Mouse (Mus musculus): ENCODE data around the gene Stk11ip. TPM values are rescaled to one million over a fixed set of nuclear protein-coding genes. Genes with fewer than 3 reads are reported as not detected.

The Stk11ip gene
- total RNA-seq, 2 experiments from 2014 or later: 10.3 to 13.9 TPM

GRCm38 (mm10) chr1:75533325-75534252 lies 12.3 kb downstream of the Stk11ip start:
- intact Hi-C loops (cut with DNase I): no loop called here
- DNase-seq: no peak

- intact Hi-C loops (cut with DNase I): no loop called here
- DNase-seq: no peak
These were observed 16.3 kb downstream of the Stk11ip start for GRCm38 (mm10) chr1:75537587-75537986.

DNA sequence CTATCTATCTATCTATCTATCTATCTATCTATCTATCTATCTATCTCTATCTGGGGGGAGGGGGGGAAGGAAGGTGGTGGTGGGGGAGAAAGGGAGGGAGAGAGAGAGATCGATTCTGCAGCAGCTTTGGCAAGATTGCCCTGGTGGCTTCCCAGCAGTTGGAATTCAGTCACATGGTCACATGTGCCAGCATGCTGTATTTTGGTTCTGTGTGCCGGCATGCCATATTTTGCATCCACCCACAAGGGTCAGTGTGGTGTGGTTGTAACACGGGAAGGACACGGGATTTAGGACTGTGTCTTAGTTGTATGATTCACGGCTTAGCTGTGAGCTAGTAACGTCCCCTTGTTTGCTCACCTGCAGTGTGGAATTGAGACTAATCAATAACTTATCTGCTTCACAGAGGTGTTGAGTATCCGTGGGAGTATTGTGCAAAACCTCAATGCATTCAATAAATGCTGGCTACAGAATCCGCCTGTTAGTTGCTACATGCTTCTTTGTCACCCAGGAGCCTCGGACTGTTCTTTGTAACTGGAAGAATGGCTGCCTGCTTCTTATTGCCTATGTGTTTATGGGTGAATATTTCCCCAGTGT lies 17.4 kb downstream of the Stk11ip start:
- intact Hi-C loops (cut with DNase I): no loop called here
- no peak for DNase-seq

GRCm38 (mm10) chr1:75541496-75541895 lies 20.2 kb downstream of the Stk11ip start:
- intact Hi-C loops (cut with DNase I): no loop called here
- DNase-seq: no peak

GRCm38 (mm10) chr1:75544351-75544750 lies 23.0 kb downstream of the Stk11ip start:
- intact Hi-C loops (cut with DNase I): no loop called here
- no peak for DNase-seq

- DNase-seq: peak; percentile 77
- intact Hi-C loops (cut with DNase I): no loop called here
These were observed 24.9 kb downstream of the Stk11ip start, which contains the start of gene Slc4a3 for GRCm38 (mm10) chr1:75545965-75546956. Gene Slc4a3 (plus strand): TSS chr1:75546266.

- no peak for DNase-seq
- intact Hi-C loops (cut with DNase I): no loop called here
These were observed 26.0 kb downstream of the Stk11ip start for GRCm38 (mm10) chr1:75547351-75547750.

- intact Hi-C loops (cut with DNase I): no loop called here
- no peak for DNase-seq
These were observed 26.8 kb downstream of the Stk11ip start for GRCm38 (mm10) chr1:75548083-75548482.

GRCm38 (mm10) chr1:75548871-75549270 lies 27.5 kb downstream of the Stk11ip start:
- intact Hi-C loops (cut with DNase I): no loop called here
- DNase-seq: no peak

DNA sequence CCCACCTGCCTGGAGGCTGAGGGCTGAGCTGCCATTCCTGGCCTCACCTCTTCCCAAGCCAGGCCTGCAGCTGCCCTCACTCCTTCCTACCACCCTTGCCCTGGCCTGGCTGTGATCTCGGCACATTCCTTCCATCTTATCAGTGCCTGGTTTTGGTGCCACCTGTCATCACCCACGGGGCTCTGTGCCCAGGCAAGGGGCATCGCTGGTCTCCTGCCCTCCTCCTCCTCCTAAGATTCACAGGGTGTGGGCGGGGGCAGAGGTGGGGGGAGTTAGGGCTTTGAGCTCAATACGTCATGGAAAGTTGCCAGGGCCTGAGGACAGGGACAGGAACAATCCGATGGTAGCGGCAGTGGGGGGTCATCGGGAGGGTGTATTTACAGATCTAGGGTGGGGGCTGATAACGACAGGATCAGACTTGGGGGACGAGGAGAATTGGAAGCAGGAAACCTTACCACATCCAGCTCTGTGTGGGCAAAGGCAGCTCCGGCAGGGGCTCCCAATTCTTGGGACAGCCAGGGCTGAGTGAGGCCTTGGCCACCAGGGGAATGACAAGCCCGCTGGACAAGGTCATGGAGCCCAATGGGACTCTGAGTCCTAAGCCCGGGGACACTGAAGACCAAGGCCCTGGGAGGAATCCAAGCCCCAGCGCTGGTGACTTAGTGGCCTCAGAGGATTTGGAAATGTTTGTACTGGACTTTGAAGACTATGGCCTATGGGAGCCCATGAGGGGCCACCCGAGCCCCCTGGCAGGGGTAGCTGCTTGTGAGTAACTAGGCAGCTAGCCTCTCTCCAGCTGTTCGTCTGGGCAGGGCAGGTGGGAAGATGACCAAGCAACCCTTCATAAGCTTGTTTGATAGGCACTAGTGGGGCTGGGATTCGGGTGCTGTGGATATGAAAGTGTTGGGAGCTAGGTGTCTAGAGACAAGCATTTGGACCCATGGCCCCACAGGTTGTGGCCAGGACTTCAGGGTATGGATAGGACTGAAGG lies 28.3 kb downstream of the Stk11ip start:
- intact Hi-C loops (cut with DNase I): no loop called here
- peak; percentile 67 to 78 for DNase-seq

DNA sequence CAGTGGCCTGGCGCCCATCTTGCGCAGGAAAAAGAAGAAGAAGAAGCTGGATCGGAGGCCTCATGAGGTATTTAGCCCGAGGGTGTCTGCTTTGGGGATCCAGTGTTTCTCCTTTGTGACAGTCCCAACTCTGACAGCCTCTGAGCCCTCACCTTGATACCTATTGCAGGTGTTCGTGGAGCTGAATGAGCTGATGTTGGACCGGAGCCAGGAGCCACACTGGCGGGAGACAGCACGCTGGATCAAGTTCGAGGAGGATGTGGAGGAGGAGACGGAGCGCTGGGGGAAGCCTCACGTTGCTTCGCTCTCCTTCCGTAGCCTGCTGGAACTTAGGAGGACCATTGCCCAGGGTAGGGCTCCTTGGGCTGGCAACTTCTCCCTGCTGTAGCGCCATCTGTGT lies 29.3 kb downstream of the Stk11ip start:
- intact Hi-C loops (cut with DNase I): no loop called here
- no peak for DNase-seq

GRCm38 (mm10) chr1:75555680-75556079 lies 34.4 kb downstream of the Stk11ip start:
- DNase-seq: no peak
- intact Hi-C loops (cut with DNase I): loop anchor here (5.0 kb wide), 2 partner anchors 42 to 58 kb away; no protein-coding TSS in a partner anchor

GRCm38 (mm10) chr1:75556143-75556781 lies 34.9 kb downstream of the Stk11ip start:
- intact Hi-C loops (cut with DNase I): loop anchor here (5.0 kb wide), 2 partner anchors 41 to 59 kb away; no protein-coding TSS in a partner anchor
- no peak for DNase-seq

GRCm38 (mm10) chr1:75557041-75557440 lies 35.7 kb downstream of the Stk11ip start:
- intact Hi-C loops (cut with DNase I): loop anchor here (5.0 kb wide), 2 partner anchors 40 to 60 kb away; no protein-coding TSS in a partner anchor
- no peak for DNase-seq

- DNase-seq: no peak
- intact Hi-C loops (cut with DNase I): loop anchor here (1.0 to 5.0 kb wide), 3 partner anchors 39 to 81 kb away; no protein-coding TSS in a partner anchor
These were observed 37.3 kb downstream of the Stk11ip start for GRCm38 (mm10) chr1:75558388-75559178.

DNA sequence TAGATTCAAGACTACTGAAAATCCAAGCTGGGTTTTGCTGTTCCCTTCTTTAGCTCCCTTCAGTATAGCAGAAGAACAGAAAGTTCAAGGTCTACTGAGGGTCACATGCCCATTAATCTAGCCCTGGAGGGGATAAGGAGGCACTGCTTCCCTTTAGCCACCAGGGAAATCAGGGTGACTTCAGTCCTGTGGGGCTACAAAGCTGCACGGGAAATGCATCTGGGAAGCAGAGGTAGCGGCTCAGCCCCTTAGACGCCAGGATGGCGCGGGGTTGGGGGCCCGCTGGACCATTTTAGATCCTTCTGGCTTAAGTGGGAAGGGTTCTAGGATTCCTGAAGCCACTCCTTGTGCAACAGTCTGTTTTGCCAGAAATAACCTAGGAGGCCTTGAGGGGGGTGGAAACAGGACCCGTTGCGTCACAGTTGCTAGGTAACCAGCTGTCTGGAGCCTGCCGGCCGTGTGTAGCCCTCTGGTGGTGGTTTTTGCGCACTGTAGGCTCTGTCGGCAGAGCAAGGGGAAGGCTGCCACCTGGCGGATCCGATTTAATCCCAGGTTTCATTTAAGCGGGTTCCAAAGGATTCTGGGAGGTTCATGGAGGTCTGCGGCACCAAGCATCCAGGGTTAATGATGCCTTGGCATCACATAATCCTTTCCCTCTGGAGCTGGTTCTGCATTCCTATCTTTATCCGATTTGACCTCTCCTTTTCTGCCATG lies 38.0 kb downstream of the Stk11ip start:
- intact Hi-C loops (cut with DNase I): loop anchor here (1.0 to 5.0 kb wide), 3 partner anchors 38 to 82 kb away; no protein-coding TSS in a partner anchor

More for the DNA sequence above, 38.0 kb downstream of the Stk11ip start:
- DNase-seq: peak; percentile 92 to 96
